Mouse (Mus musculus): ENCODE data around the gene Immp2l. TPM values are rescaled to one million over a fixed set of nuclear protein-coding genes. Genes with fewer than 3 reads are reported as not detected.

Immp2l gene
- total RNA-seq, 1 experiment from 2014 or later = 11.5 TPM

- no peak for ATAC-seq (ENCODE audit: extremely low read depth, insufficient number of reproducible peaks, low FRiP score, poor library complexity, severe bottlenecking)
These were observed 332.1 kb downstream of the Immp2l start for GRCm38 (mm10) chr12:41356040-41356439.

DNA sequence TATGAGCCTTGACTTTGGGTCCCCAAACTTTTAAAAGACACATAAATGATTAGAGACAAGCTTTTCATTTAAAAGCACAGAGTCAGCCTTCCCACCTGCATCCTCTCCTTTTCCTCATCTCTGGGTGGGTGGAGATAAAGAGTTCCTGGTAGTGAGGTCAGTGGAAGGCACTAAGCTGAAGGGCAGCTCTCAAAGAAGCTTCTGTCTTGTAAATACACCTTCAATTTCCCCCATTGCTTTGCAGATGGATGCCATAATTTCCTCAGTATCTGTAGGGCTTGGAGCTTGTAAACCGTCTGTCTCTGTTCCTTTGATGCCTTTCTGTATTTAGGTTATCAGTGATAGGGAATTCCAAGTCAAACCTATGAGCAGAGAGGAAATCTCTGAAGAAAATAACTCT lies 362.8 kb downstream of the Immp2l start:
- ATAC-seq (ENCODE audit: extremely low read depth, insufficient number of reproducible peaks, low FRiP score, poor library complexity, severe bottlenecking) = no peak

DNA sequence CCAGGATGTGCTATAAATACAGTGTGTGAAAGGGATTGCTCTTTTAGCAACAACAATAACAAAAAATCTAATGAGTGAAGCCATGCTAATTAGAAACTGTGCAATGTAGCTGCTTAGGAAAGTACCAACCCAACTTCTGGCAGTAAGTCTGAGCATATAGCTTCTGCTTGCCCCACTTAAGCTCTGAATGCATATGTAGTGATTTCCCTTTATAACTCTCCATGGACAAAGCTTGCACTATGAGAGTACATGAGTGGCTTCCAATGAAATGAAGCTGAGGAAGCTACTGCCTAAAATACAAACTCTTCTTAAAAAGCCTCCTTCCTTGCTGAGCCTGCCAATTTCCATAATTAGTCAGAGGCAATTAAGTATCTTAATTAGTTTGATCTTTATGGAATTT lies 370.3 kb downstream of the Immp2l start:
- ATAC-seq (ENCODE audit: extremely low read depth, insufficient number of reproducible peaks, low FRiP score, poor library complexity, severe bottlenecking) = no peak

GRCm38 (mm10) chr12:41401136-41401535 lies 377.2 kb downstream of the Immp2l start:
- no peak for ATAC-seq (ENCODE audit: extremely low read depth, insufficient number of reproducible peaks, low FRiP score, poor library complexity, severe bottlenecking)

DNA sequence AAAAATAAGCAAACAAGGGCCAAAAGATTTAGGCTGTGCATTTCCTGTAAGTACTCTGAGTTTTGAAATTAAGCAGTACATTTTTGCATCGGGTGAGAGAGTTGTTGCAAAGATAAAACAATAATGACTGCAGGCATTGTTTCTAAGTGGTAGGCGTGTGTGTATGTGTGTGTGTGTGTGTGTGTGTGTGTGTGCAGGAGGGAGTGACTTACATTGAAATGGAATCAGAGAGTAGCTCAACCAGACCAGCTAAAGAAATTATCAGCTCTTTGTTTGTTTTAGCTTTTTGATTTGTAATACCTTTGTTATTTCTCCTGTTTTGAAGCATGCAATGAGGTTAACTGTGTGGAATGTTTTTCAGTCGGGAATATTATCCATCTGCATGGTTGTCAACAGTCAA lies 378.0 kb downstream of the Immp2l start:
- ATAC-seq (ENCODE audit: extremely low read depth, insufficient number of reproducible peaks, low FRiP score, poor library complexity, severe bottlenecking) = no peak

DNA sequence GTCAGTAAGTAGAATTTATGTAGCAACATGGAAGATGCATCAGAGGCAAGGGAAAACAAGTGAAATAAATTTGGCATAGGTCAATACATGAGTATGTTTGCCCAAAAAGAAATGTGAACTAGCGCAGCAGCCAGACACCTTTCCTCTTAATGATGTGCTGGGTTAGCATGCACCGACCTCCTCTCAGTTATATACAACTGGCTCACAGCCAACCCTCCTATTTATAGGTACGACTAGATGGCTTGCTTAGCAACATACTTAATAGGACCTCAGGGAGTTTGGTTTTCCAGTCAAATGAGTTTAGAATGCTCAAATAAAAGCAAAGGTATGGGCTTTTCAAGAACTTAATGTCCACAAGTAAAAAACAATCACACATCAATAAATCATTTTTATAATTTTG lies 385.5 kb downstream of the Immp2l start:
- no peak for ATAC-seq (ENCODE audit: extremely low read depth, insufficient number of reproducible peaks, low FRiP score, poor library complexity, severe bottlenecking)

DNA sequence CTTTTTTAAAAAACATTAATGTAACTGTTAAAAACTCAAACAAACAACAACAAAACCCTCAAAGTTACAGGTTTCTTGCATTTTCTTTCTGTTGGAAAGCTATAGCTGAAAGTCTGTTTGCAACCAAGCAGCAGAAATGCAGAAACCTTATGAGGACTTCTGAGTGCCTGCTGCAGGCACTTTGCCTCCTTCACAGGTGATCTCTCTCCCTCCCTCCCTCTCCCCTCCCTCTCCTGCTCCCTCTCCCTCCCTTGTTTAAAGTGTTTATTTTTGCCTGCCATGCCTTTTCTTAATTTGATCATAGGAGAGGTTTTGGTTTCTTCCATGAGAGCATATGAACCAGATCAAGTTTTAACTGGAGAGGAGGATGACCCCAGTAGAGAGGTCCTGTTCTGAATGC lies 392.7 kb downstream of the Immp2l start:
- ATAC-seq (ENCODE audit: extremely low read depth, insufficient number of reproducible peaks, low FRiP score, poor library complexity, severe bottlenecking) = no peak

DNA sequence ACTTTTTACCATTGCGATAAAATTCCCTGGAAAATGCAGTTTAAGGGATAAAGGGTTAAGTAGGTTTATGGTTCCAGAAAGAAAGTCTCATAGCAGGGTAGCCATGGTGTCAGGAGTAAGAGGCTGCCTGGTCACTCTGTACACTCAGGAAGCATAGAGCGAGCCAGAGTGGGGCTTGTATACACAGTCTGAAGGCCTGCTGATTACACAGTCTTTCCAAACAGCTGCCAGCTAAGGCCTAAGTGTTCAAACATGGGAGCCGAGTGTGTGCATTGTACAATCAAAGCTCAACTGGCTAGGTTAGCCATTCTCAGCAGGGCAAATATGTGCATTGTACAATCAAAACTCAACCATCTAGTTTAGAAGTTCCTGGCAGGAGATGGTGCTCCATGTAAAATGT lies 393.2 kb downstream of the Immp2l start:
- ATAC-seq (ENCODE audit: extremely low read depth, insufficient number of reproducible peaks, low FRiP score, poor library complexity, severe bottlenecking) = no peak

- no peak for ATAC-seq (ENCODE audit: extremely low read depth, insufficient number of reproducible peaks, low FRiP score, poor library complexity, severe bottlenecking)
These were observed 394.1 kb downstream of the Immp2l start for GRCm38 (mm10) chr12:41417961-41418360.

DNA sequence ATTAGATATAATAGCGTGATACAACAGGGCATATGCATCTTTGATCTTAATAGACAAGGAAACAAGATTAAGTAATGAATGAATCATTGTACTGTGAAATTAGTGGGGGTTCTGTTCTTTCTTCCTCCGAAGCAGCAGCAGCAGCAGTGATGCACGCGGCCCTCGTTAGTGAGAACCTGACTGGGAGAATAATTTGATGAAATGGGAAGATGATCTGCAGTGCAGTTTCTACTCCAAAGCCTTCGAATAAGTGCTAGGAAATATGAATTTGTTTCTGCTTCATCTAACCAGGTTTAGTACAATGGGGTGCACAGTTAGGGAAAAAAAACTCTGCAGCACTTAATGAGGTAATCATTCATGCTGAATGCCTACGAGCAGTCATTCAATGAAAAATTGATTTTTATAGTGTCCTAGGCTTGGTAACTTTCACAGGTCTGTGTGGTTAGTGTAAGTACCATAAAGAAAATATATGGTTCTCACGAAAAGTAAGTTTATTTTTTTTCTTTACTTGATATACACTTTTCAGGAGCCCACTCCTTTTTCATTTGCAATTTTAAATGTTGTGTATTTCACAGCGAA lies 401.3 kb downstream of the Immp2l start:
- ATAC-seq (ENCODE audit: extremely low read depth, insufficient number of reproducible peaks, low FRiP score, poor library complexity, severe bottlenecking) = no peak

GRCm38 (mm10) chr12:41427464-41427863 lies 403.6 kb downstream of the Immp2l start:
- no peak for ATAC-seq (ENCODE audit: extremely low read depth, insufficient number of reproducible peaks, low FRiP score, poor library complexity, severe bottlenecking)

DNA sequence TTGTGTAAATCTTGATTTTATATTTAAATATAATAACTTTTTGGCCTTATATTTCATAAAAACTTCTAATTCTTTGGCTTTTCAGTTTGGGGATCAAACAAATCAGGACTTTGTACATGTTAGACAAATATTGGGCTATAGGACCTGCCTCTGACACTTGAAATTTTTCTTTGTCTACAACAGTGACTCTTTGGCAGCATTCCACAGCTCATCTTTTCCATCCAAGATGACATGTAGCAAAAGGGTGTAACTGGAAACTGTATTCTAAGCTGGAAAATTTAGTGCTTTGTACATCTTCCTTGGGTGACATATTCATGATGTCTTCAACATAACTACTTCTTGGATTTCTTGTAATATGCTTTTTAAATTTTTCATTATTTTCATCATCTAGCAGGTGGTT lies 404.9 kb downstream of the Immp2l start:
- ATAC-seq (ENCODE audit: extremely low read depth, insufficient number of reproducible peaks, low FRiP score, poor library complexity, severe bottlenecking) = no peak

DNA sequence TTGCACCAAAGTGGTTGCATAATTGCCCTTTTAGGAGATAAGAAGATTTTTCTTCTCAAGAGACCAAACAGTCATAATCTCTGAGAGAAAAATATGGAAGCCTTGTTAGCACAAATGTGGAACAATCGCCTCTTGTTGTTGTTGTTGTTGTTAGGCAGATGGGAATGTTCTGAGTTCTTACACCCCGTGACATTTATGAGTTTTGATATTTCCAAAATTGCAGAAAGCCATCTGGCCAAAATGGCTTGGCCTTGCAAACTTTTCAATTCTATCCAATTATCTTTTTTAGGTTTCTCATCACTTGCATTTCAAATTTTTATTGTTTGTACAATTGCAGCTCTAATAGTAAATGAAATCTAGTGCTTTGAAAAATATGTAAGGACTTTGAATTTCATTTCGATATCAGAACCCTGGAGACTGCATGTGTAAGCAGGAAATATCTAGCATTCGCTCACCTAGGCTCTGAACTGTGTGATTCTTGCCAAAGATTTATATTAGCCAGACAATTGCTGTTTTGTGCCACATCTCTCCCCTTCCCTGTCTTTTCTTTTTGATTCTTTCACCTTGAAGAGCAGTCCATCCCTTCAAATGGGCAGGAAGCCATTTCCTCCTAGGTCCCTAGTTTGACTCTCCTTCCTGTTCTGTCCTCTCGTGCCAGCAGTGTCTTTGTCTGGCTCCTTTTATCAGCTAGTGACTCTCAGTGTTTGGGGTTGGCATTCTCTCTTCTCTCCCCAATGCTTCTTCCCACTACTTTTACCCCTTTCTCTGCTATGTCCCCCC lies 412.5 kb downstream of the Immp2l start:
- no peak for ATAC-seq (ENCODE audit: extremely low read depth, insufficient number of reproducible peaks, low FRiP score, poor library complexity, severe bottlenecking)

- no peak for ATAC-seq (ENCODE audit: extremely low read depth, insufficient number of reproducible peaks, low FRiP score, poor library complexity, severe bottlenecking)
These were observed 414.6 kb downstream of the Immp2l start for GRCm38 (mm10) chr12:41438446-41438845.

DNA sequence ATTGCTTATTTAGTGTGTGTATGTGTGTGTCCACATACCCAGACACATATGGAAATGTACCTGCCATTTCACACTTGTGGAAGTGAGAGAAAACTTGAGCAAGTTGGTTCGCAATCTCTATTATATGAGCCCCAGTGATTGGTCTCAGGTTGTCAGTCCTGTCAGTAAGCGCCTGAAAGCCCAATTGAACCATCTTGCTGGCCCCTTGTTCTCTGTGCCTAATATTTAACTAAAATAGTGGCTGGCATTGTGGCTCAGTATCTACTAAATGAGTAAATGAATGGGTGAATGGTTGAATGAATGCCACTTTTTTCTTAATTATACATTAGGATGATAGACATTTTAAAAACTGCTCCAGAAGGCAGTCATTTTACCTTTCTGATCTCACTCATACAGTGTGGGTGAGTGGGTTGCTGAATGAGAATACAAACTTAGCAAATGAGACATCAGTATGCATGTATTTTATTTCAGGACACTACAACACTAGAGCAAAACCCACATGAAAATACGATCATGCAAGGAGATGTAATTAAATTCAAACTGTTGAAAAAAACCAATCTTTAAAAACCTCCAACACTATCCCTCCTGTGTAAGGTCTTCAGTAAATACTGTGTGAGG lies 444.6 kb downstream of the Immp2l start:
- ATAC-seq (ENCODE audit: extremely low read depth, insufficient number of reproducible peaks, low FRiP score, poor library complexity, severe bottlenecking) = no peak

- ATAC-seq (ENCODE audit: extremely low read depth, insufficient number of reproducible peaks, low FRiP score, poor library complexity, severe bottlenecking) = no peak
These were observed 445.4 kb downstream of the Immp2l start for GRCm38 (mm10) chr12:41469096-41469801.

DNA sequence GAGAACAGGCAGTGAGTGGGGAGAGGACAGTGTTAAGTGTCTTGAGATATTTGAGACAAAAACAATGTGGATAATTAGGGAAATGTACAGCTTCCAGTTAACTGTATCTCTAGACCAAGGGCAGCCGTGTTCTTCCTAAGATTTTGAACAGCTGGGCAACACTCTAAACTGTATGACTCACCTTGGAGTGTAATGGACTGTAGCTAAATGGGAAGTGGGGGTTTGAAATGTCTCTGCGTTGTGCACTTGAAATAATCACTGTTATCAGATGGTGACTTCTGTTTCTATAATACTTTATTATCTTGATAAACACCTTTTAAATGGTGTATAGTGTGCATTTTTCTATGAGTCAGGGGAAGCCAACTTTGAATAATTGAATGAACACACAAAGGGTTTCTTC lies 457.6 kb downstream of the Immp2l start:
- ATAC-seq (ENCODE audit: extremely low read depth, insufficient number of reproducible peaks, low FRiP score, poor library complexity, severe bottlenecking) = no peak

DNA sequence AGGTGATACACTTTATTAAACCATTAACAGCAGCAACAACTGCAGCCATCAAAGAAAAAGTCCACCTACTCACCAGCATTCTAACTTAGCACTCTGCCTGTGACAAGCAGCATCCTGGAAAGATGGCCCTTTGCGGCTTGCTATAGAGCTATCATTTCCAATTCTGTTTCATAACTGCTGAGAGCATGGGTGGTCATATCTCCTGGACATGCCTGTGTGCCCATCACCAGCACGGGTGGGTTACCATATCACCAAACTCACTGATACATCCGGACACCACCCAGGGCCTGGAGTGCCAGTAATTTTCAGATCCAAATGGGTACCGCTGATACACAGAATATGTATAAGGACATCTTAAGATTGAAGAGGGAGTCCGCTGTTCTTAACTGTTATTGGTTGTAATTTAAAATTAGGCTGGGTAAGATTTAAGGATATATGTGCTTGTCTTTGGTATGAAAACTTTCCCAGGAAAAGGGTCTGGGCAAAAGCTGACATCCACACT lies 459.3 kb downstream of the Immp2l start:
- ATAC-seq (ENCODE audit: extremely low read depth, insufficient number of reproducible peaks, low FRiP score, poor library complexity, severe bottlenecking) = no peak

- ATAC-seq (ENCODE audit: extremely low read depth, insufficient number of reproducible peaks, low FRiP score, poor library complexity, severe bottlenecking) = no peak
These were observed 459.9 kb downstream of the Immp2l start for GRCm38 (mm10) chr12:41483593-41484451.
